Comparison of ENCODE assay signal across 19 mouse cellular contexts in the genomic region with DNA sequence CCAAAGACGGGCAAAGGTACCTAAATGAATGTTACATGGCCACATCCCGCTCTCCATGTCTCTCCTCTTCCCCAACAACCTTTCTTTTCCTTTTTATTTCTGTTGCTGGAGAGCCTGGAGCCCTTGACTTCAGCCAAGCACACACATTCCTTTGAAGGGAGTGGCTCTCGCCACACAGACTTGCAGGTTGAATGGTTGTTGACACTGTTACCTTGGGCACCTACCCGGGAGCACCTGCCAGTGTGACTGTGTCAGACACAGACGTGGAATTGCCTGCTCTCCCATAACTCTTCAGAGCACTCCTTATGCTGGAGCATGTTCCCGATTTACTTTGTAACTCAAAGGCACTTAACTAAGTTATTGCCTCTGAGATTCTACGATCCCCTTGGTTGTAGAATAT.
DNase-seq lines count a peak whose midpoint lies in the region; ATAC-seq lines count a peak whose summit lies in the region.
"Had no signal": no experiment of that assay in that cellular context is flagged by ENCODE, and none has a peak within 500 bp of the region (broad histone marks: within the 10 kb centered on the region; RNA-seq: fewer than 3 reads in every experiment).

No protein-coding gene starts in this region.

- H3K4me2 ChIP-seq in kidney, embryonic 16.5 days (replicated peaks; ENCODE audit: low read depth, low read length) = no peak overlapping the region
- H3K4me2 ChIP-seq in kidney, embryonic 14.5 days (replicated peaks; ENCODE audit: low read depth, low read length) = no peak overlapping the region
- H3K4me2 ChIP-seq: heart, embryonic 13.5 days; limb, embryonic 12.5 days; liver, embryonic 13.5 days had no signal

- H3K27me3 ChIP-seq in kidney, embryonic 16.5 days (ENCODE audit: insufficient read depth, low read length) = no peaks in the 10 kb centered on the region
- no peaks in the 10 kb centered on the region for H3K27me3 ChIP-seq in kidney, embryonic 14.5 days (ENCODE audit: control insufficient read depth, insufficient read depth, low read length)
- H3K27me3 ChIP-seq: heart, embryonic 13.5 days; limb, embryonic 12.5 days; liver, embryonic 13.5 days had no signal

- H3K36me3 ChIP-seq in kidney, embryonic 16.5 days (ENCODE audit: insufficient read depth, low read length) = no peaks in the 10 kb centered on the region
- H3K36me3 ChIP-seq in kidney, embryonic 14.5 days (ENCODE audit: control insufficient read depth, insufficient read depth, low read length) = no peaks in the 10 kb centered on the region
- H3K36me3 ChIP-seq: heart, embryonic 13.5 days; limb, embryonic 12.5 days; liver, embryonic 13.5 days had no signal

- ATAC-seq in kidney, embryonic 16.5 days (ENCODE audit: low FRiP score, low TSS enrichment) = 0 out of 2 replicates have a peak, but pooled peaks have one; percentile 31
- ATAC-seq in kidney, embryonic 14.5 days (ENCODE audit: low FRiP score, low TSS enrichment) = no peak
- no peak for ATAC-seq in inflammation-experienced regulatory T-cells, adult 6 months
- ATAC-seq: activated CD4-positive, CD25-positive, alpha-beta regulatory T cell, adult 4 months; forebrain, embryonic 16.5 days; hindbrain, postnatal 0 days had no signal

- H3K4me1 ChIP-seq in kidney, embryonic 16.5 days (ENCODE audit: insufficient read depth, low read length) = no peaks in the 10 kb centered on the region
- H3K4me1 ChIP-seq in kidney, embryonic 14.5 days (ENCODE audit: control insufficient read depth, insufficient read depth, low read length) = no peaks in the 10 kb centered on the region
- H3K4me1 ChIP-seq: heart, embryonic 13.5 days; limb, embryonic 12.5 days; liver, embryonic 13.5 days had no signal

- WGBS in kidney, embryonic 16.5 days = 79% methylated on average over 7 of the region's 7 CpGs
- WGBS in kidney, embryonic 14.5 days = 83% methylated on average over 7 of the region's 7 CpGs

- intact Hi-C loops in heart, postnatal 14 days (cut with DNase I) = no loop called here

- peak; percentile 70 to 82 for DNase-seq in lung, adult 18-20 months
- DNase-seq in lung, postnatal 25 days (ENCODE audit: low spot score) = peak; percentile 71
- DNase-seq in right cerebral cortex, adult 2 months (ENCODE audit: low spot score in 2 of 2) = no peak
- DNase-seq in heart, postnatal 14 days = no peak
- DNase-seq: adrenal gland, postnatal 25 days; cerebellum, adult 2 months; heart, postnatal 4 days; liver, embryonic 13.5 days; midbrain, embryonic 14.5 days; thymus, postnatal 36 days had no signal

- H3K9ac ChIP-seq in kidney, embryonic 16.5 days (replicated peaks; ENCODE audit: low read length) = no peak overlapping the region
- no peak overlapping the region for H3K9ac ChIP-seq in kidney, embryonic 14.5 days (ENCODE audit: low read depth, low read length)
- H3K9ac ChIP-seq: heart, embryonic 13.5 days; limb, embryonic 12.5 days; liver, embryonic 13.5 days had no signal

- H3K9me3 ChIP-seq in kidney, embryonic 16.5 days (ENCODE audit: low read length) = no peaks in the 10 kb centered on the region
- H3K9me3 ChIP-seq in kidney, embryonic 14.5 days (ENCODE audit: control insufficient read depth, low read length) = no peaks in the 10 kb centered on the region
- H3K9me3 ChIP-seq: heart, embryonic 13.5 days; limb, embryonic 12.5 days; liver, embryonic 13.5 days had no signal

- no peak overlapping the region for H3K27ac ChIP-seq in kidney, embryonic 16.5 days (ENCODE audit: low read length)
- H3K27ac ChIP-seq in kidney, embryonic 14.5 days (ENCODE audit: low read depth, low read length) = no peak overlapping the region
- H3K27ac ChIP-seq: heart, embryonic 13.5 days; hindbrain, postnatal 0 days; layer of hippocampus, adult 2 months; limb, embryonic 12.5 days; liver, embryonic 13.5 days had no signal

- H3K4me3 ChIP-seq in kidney, embryonic 16.5 days (ENCODE audit: low read length) = no peak overlapping the region
- no peak overlapping the region for H3K4me3 ChIP-seq in kidney, embryonic 14.5 days (ENCODE audit: low read length)
- H3K4me3 ChIP-seq: heart, embryonic 13.5 days; layer of hippocampus, adult 2 months; limb, embryonic 12.5 days; liver, embryonic 13.5 days had no signal

Comparison
In these comparisons a context has a peak if more than half of its experiments do, and no peak if none do; other contexts are left out.
1. DNase-seq: peak in lung, adult 18-20 months (2 of 2) and lung, postnatal 25 days (single experiment); none in right cerebral cortex, adult 2 months (0 of 2) and heart, postnatal 14 days (0 of 2).